Mouse (Mus musculus): ENCODE data around the gene Cdca5.

DNA sequence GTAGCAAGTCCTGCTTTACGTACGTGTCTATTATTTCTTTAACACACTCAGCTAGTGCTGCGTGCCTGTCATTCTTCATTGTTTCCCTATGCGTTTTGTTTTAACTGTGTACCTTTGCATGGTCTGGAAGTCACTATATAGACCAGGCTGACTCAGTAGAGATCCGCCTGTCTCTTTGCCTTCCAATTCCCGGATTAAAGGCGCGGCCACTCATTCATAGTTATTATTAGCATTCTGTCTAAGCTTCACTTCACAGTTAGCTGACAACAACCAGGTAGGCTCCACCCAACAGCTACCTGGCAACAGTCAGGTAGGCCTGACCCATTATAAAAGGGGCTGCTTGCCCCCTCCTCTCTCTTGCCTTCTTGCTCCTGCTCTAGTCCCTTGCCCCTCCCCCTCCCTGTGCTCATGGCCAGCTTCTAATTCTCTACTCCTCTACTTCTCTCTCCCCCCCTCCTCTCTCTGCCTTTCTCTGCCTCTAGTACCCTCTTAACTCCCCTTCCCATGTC lies 33.9 kb downstream of the Cdca5 start:
- TF ChIP-seq CHD2 (IDR thresholded peaks at IDR 0.05; ENCODE audit: low read depth, low read length) (no peak), ZC3H11A (IDR thresholded peaks at IDR 0.05; ENCODE audit: borderline replicate concordance, low read depth, low read length) (no peak), MAFK (IDR thresholded peaks at IDR 0.05; ENCODE audit: insufficient read depth, low read depth, low read length) (no peak), HCFC1 (IDR thresholded peaks at IDR 0.05; ENCODE audit: borderline replicate concordance, insufficient read depth, low read length) (no peak), ZNF384 (IDR thresholded peaks at IDR 0.05; ENCODE audit: low read depth, low read length) (no peak)
